Mouse (Mus musculus) MEL (cell line): Measurements from ENCODE around the gene Adamtsl1.

Experiments
- CTCF ChIP-seq, 3 experiments: IDR thresholded peaks in 2 of 3; conservative IDR thresholded peaks in 1 of 3; 2 replicates each; pipeline ENCODE4 v1.5.1; 2011 to 2012; ENCODE audit warnings: low read length in 3 of 3, low read depth in 2 of 3, mild to moderate bottlenecking in 2 of 3, improper control_type of control experiment in 1 of 3, inconsistent platforms in 1 of 3, mixed read lengths in 1 of 3, moderate library complexity in 1 of 3; ENCODE audit not compliant: control insufficient read depth in 1 of 3, insufficient read depth in 1 of 3, poor library complexity in 1 of 3, severe bottlenecking in 1 of 3
- MYC ChIP-seq: IDR thresholded peaks from 2 replicates; pipeline ENCODE4 v1.6.1; 2011; ENCODE audit warnings: low read depth, mild to moderate bottlenecking, low read length, improper control_type of control experiment, moderate library complexity
- POLR2A ChIP-seq, 2 experiments: IDR thresholded peaks; 2 replicates each; pipeline ENCODE4 v1.6.1; 2011 to 2012; ENCODE audit warnings: low read length in 2 of 2, mild to moderate bottlenecking in 2 of 2, control low read depth in 1 of 2, improper control_type of control experiment in 1 of 2, low read depth in 1 of 2, moderate library complexity in 1 of 2; ENCODE audit not compliant: control insufficient read depth in 1 of 2, insufficient read depth in 1 of 2, poor library complexity in 1 of 2
- POLR2AphosphoS2 ChIP-seq: IDR thresholded peaks from 2 replicates; pipeline ENCODE4 v1.6.1; 2011; ENCODE audit warnings: low read length, improper control_type of control experiment
- USF1 ChIP-seq: IDR thresholded peaks from 2 replicates; pipeline ENCODE4 v1.6.1; 2014; ENCODE audit warnings: low read depth, mild to moderate bottlenecking, inconsistent platforms, low read length, improper control_type of control experiment, moderate library complexity

- TF ChIP-seq CTCF (IDR thresholded peaks at IDR 0.05 in 2 of 3, conservative IDR thresholded peaks at IDR 0.05 in 1 of 3; ENCODE audit: control insufficient read depth in 1 of 3, insufficient read depth in 1 of 3, low read depth in 2 of 3, low read length in 3 of 3, poor library complexity in 1 of 3, severe bottlenecking in 1 of 3) (no peak), POLR2AphosphoS2 (no peak), USF1 (no peak), MYC (no peak), POLR2A (IDR thresholded peaks at IDR 0.05; ENCODE audit: control insufficient read depth in 1 of 2, insufficient read depth in 1 of 2, low read depth in 1 of 2, low read length in 2 of 2, poor library complexity in 1 of 2) (no peak)
Measured at GRCm38 (mm10) chr4:86289511-86290273, 775.7 kb downstream of the Adamtsl1 start.
